Mouse (Mus musculus) left cerebral cortex, postnatal 10 days (tissue): Measurements from ENCODE around the gene Flna. TPM values are rescaled to one million over a fixed set of nuclear protein-coding genes. Genes with fewer than 3 reads are reported as not detected.
"Not testable (repeated sequence)": the region's sequence is repeated elsewhere in the genome, so short reads cannot be mapped to it uniquely, and the experiment has no call there.

Experiments used
- DNase-seq, 2 experiments: peaks; one replicate each; pipeline ENCODE4 v3.0.0; 2021 to 2022; ENCODE audit warnings: low spot score in 2 of 2, mixed read lengths in 1 of 2; ENCODE audit errors: extremely low spot score in 1 of 2
- intact Hi-C: fragments of 180-260 bp; cut with DNase I; formaldehyde crosslinking; loops from one replicate; pipeline ENCODE4 v1.15.1; 2025
- total RNA-seq, 2 experiments: library from RNA; stranded (reverse); gene quantifications; 2 replicates each; pipeline ENCODE4 v1.2.3; 2021

Flna gene
- total RNA-seq, 2 experiments from 2014 or later: 199 to 211 TPM

GRCm38 (mm10) chrX:74254153-74254887 is 4.7 kb upstream of the Flna start, which contains the start of gene Emd:
Gene Emd, plus strand, starts transcription at chrX:74254687.
- intact Hi-C loops: no loop called here
- DNase-seq: peak; percentile 83 to 93

DNA sequence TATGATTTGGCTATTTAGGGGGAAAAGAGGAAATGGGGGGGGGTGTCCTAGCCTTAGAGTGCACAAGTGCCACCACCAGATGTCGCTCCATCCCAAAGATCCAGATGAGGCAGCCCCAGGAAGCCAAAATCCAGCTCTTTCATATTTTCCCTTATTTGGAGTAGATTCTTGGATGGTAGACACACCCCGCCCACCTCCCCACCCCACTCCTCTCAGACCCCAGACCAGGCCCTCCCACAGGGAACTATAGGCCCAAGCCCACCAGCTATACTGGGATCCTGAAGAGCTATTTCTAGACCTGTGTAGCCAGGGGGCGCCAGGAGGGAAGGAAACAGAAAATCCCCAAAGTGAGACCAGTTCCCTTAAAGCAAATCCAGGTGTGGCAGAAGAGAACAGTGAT is 969 bp downstream of the Flna start:
- peak in 1 of 2 experiments; percentile 58 for DNase-seq
- intact Hi-C loops: loop anchor here (2.0 to 10.0 kb wide), 2 partner anchors 164 to 284 kb away; partner anchors contain the start of gene Hcfc1

DNA sequence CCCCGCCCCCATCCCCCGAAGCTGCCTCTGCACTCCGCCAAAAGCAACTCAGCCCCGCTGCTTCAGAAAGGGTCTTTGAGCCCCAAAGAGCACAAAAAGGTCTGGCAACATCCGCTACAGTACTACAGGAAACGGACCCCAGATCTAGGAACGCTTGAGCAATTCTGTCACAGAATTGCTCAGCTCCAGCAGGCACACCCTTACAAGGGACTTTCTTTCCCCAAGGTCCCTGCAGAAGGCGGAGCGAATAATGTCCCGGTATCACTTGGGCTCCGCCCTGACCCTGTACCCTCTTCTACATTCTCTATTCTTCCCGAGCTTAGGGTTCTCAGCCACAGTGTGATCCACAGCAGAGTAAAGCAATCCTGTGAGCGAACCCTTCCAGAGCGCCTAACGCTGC is 2.9 kb downstream of the Flna start:
- no peak for DNase-seq
- intact Hi-C loops: loop anchor here (10.0 kb wide), 1 partner anchor 282 kb away; the partner anchor contains the start of gene Hcfc1

DNA sequence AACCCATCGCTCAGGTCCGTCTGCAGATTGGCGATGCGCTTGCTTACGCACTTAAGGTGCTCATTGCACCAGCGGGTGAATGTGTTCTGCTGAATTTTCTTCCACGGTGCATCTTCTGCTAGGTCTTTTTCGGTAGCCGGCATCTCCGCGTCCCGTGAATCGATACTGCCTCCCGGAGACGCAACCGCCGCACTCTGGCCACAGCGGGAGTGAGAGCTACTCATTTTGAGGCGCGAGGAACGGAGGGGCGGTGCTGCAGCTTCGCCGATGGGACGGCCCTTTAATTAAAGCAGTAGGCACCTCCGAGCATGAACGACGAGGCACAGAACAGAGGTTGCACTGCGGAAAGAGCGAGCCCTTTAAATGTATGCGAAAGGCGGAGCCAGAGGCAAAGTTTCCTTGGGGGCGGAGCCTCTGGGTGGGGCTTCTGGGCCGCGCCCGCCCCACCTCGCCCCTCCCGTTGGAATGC is 3.4 kb downstream of the Flna start:
- DNase-seq: peak; percentile 84 to 90
- intact Hi-C loops: loop anchor here (10.0 kb wide), 1 partner anchor 281 kb away; the partner anchor contains the start of gene Hcfc1

GRCm38 (mm10) chrX:74245687-74246086 is 3.9 kb downstream of the Flna start:
- intact Hi-C loops: loop anchor here (10.0 kb wide), 1 partner anchor 281 kb away; the partner anchor contains the start of gene Hcfc1
- peak; percentile 71 to 92 for DNase-seq

- intact Hi-C loops: loop anchor here (10.0 kb wide), 1 partner anchor 280 kb away; the partner anchor contains the start of gene Hcfc1
- no peak for DNase-seq
Measured at GRCm38 (mm10) chrX:74245107-74245506, 4.5 kb downstream of the Flna start.

- peak; percentile 20 to 61 for DNase-seq
- intact Hi-C loops: loop anchor here (10.0 kb wide), 1 partner anchor 280 kb away; the partner anchor contains the start of gene Hcfc1
Measured at GRCm38 (mm10) chrX:74244614-74245083, 5.0 kb downstream of the Flna start.

DNA sequence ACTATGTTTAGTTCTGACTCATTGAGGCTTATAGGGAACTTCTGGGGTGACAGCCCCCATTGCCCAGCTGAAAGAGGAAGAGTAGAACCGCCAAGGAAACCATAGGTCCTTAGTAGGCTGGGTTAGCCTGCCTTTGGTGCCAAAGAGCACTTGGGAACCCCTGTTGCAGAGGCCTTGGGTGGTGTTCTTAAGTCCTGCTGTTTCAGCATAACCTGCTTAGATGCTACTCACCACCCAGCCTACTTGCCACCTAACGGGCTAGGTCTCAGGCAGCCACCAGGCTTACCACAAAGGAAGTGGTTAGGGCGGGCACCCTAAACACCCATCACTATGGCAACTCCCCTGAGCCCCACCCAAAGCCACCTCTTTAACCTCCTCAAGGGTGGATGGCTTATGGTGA is 5.8 kb downstream of the Flna start:
- no peak for DNase-seq
- intact Hi-C loops: loop anchor here (10.0 kb wide), 1 partner anchor 279 kb away; the partner anchor contains the start of gene Hcfc1

- intact Hi-C loops: loop anchor here (10.0 kb wide), 1 partner anchor 279 kb away; the partner anchor contains the start of gene Hcfc1
- no peak for DNase-seq
Measured at GRCm38 (mm10) chrX:74243396-74243795, 6.2 kb downstream of the Flna start.

DNA sequence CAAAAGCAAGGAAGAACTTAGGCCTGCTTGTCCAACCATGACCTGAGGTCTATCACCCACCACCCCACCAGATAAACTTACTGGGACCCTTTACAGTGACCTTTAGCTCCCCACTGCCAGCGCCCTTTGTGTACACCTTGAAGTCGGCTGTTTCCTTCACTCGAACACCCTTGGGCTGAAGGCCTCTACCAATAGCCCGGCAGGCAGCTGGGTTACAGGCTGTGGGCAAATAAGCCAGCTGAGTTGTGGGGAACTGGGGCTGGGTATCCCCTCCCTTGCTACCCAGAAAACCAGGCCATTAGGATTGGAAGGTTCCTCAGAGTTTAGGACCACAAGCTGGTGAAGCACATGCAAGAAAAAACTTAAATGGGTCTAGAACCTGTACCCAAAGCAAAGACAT is 9.3 kb downstream of the Flna start:
- intact Hi-C loops: loop anchor here (10.0 kb wide), 1 partner anchor 276 kb away; the partner anchor contains the start of gene Hcfc1
- DNase-seq: no peak

- intact Hi-C loops: no loop called here
- no peak for DNase-seq
Measured at GRCm38 (mm10) chrX:74233196-74233595, 16.4 kb downstream of the Flna start.

DNA sequence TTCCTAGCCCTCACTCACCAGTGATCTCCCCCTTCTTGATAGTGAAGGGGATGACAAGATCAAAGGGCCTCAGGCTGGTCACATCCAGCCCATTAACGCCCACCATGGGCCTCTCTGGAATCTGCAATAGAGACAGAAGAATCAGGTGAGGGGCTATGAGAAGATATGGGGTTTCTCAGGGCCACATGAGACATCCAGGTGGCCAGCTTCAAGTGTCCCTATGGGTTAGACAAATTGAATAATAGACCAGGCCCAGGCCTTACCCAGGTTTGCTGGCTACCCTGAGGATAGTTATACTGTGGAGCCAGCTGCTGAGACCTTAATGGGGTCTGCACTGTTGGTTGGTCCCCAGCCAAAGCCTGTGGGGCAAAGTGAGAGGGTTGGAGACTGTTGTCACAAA is 19.6 kb downstream of the Flna start:
- intact Hi-C loops: no loop called here

DNA sequence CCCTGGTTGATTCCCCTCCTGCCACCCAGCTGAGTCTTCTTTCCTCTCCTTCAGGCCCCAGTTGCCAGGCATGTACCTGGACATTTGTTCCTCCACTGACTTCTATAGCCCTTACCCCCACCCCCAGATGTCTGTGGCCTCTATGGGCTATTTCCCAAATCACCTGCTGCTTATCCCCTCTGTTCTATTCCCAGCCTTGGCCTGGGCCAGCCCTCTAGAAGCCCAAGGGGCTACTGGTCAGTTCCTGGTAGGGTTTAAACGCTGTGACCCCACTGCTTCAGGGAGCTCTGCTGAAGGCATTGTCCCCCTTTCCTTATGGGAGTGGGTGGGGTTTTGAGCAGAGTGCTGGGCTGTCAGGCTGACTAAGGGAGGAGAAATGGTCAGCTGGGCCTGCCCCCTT is 29.5 kb downstream of the Flna start:
- intact Hi-C loops, DNase-seq: not testable (repeated sequence)

More for the DNA sequence above, 19.6 kb downstream of the Flna start:
- no peak for DNase-seq

DNA sequence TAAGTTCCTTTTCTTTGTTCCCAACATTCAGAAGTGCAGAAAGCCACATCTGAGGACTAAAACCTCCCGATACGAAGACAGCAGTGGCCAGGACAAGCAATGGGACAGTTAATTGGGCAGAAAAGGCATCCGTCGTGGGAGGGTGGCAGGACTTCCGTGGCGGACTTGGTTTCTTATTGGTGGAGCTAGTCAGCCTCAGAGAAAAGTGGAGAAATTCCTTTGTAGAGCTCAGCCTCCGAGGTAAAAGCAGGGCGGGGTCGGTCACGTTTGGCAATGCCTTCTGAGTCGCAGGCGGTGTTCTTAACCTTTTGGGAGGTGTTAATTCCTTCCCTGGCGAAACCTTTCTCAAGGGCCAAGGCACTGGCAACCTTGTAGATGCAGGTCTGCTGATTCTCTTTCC is 30.2 kb downstream of the Flna start:
- no peak for DNase-seq
- intact Hi-C loops: no loop called here

- no peak for DNase-seq
- intact Hi-C loops: no loop called here
Measured at GRCm38 (mm10) chrX:74218496-74218895, 31.1 kb downstream of the Flna start.

DNA sequence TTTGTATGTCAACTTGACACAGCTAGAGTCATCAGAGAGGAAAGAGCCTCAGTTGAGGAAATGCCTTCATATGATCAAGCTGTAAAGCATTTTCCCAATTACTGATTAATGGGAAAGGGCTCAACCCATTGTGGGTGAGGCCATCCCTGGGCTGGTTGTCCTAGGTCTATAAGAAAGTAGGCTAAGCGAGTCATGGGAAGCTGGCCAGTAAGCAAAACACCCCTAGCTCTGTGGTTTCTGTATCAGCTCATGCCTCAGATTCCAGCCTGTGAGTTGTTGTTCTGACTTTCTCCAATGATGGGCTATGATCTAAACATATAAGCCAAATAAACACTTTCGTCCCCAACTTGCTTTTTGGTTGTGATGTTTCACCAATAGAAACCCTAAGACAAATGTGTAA is 46.1 kb downstream of the Flna start:
- intact Hi-C loops: no loop called here
- no peak for DNase-seq

- DNase-seq: no peak
- intact Hi-C loops: no loop called here
Measured at GRCm38 (mm10) chrX:74176959-74177358, 72.7 kb downstream of the Flna start, which contains the start of gene Tktl1. Gene Tktl1, plus strand, starts transcription at chrX:74177259.
